Mouse (Mus musculus): ENCODE data around the gene Abhd12.

- TF ChIP-seq CTCF (IDR thresholded peaks at IDR 0.05; ENCODE audit: low read depth) (no peak), EP300 (IDR thresholded peaks at IDR 0.05; ENCODE audit: low read depth) (no peak)
Measured at GRCm38 (mm10) chr2:150839686-150840471, 64.7 kb downstream of the Abhd12 start.
